Mouse (Mus musculus) gastrocnemius, adult 2 months (tissue): Measurements from ENCODE around the gene Ndufc1. TPM values are rescaled to one million over a fixed set of nuclear protein-coding genes. Genes with fewer than 3 reads are reported as not detected.
A peak's percentile ranks its signal among the peaks of the same experiment; 100 is the strongest.
"Not testable (repeated sequence)": the region's sequence is repeated elsewhere in the genome, so short reads cannot be mapped to it uniquely, and the experiment has no call there.

Experiments
- DNase-seq: peaks from one replicate; pipeline ENCODE4 v3.0.0; 2022
- H3K27ac ChIP-seq: fragments of 200-600 bp; 2 replicates; pipeline ENCODE4 v1.8.1; 2022; ENCODE audit warnings: mild to moderate bottlenecking
- H3K4me3 ChIP-seq: fragments of 200-600 bp; 2 replicates; pipeline ENCODE4 v1.8.1; 2022; ENCODE audit warnings: mild to moderate bottlenecking, moderate library complexity
- CTCF ChIP-seq: fragments of 200-600 bp; IDR thresholded peaks from 2 replicates; pipeline ENCODE4 v1.8.1; 2022; ENCODE audit warnings: antibody characterized with exemption, mild to moderate bottlenecking, moderate library complexity
- intact Hi-C: fragments of 180-260 bp; cut with DNase I; formaldehyde crosslinking; loops from one replicate; pipeline ENCODE4 v1.15.1; 2025
- long read RNA-seq, 2 experiments: library from polyadenylated mRNA; stranded (forward); transcript quantifications; one replicate each; pipeline ENCODE4 v2.0.0; 2021
- total RNA-seq, 2 experiments: library from RNA; stranded (reverse); gene quantifications; 2 replicates each; pipeline ENCODE4 v1.2.3; 2021

Gene Ndufc1
- total RNA-seq, result 1,000 to 10,000 TPM; 1,007 to 1,209 TPM
- long read RNA-seq, experiment 1, transcript Ndufc1-201 (4 exons, 1,249 nt), result major isoform, 779 of 800 reads
- long read RNA-seq, experiment 1, partial matches to known transcripts, result 6 of 800 reads
- long read RNA-seq, experiment 1, other reads (novel, unspliced or antisense), result 10 of 800 reads
- long read RNA-seq, experiment 2, transcript Ndufc1-201 (4 exons, 1,249 nt), result major isoform, 828 of 846 reads
- long read RNA-seq, experiment 2, partial matches to known transcripts, result 5 of 846 reads
- long read RNA-seq, experiment 2, other reads (novel, unspliced or antisense), result 9 of 846 reads

DNA sequence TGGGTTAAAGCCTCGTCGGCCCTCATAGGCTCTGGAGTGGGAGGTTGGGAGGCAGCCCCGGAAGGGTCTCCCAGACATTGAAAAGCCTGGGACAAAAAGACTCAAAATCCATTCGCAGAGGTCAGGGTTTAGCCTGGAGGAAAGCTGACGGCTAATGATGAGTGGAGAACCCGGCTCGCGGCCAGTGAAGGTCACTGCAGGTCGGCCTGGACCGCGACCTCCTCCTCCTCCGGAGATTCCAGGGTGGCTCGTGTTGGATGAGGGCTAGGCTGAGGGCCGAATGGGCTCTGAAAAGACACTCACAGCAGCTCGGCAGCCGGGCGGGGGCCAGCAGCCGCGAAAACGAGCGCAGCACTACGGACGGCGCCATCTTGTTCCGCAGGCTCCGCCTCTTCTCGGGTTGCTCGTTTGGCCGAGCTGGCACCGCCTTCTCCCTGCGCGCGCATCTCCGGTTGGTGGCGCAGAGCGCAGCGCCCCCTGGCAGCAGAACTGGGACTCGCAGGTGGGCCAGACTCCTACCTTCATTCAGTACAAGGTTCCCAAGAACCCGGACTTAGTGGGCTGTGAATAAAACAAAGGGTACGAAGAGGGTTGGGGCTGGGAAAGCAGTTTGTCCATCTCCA lies at the start of gene Ndufc1:
TSS of gene Ndufc1 (minus strand) at position 428 of the 623 bp plus-strand sequence.
- DNase-seq, result peak; percentile 99
- H3K4me3 ChIP-seq, result peak within 1 kb of the TSS; percentile 71
- peak; percentile 99 for TF ChIP-seq CTCF
- intact Hi-C loops, result loop anchor here (2.0 to 5.0 kb wide), 2 partner anchors 34 to 176 kb away; no protein-coding TSS in a partner anchor
- peak within 1 kb of the TSS; percentile 100 for H3K27ac ChIP-seq

- TF ChIP-seq CTCF, result no peak
- DNase-seq, result no peak
- intact Hi-C loops, result no loop called here
- Histone ChIP-seq H3K4me3 (no peak overlapping the region), H3K27ac (no peak overlapping the region)
These were observed 26.2 kb upstream of the Ndufc1 start for GRCm38 (mm10) chr3:51434871-51435595.

- H3K4me3 ChIP-seq, DNase-seq, intact Hi-C loops, H3K27ac ChIP-seq: not testable (repeated sequence)
- peak; percentile 14; the same call in 1 of the 2 replicates for TF ChIP-seq CTCF
These were observed 25.6 kb upstream of the Ndufc1 start for GRCm38 (mm10) chr3:51434364-51434763.

DNA sequence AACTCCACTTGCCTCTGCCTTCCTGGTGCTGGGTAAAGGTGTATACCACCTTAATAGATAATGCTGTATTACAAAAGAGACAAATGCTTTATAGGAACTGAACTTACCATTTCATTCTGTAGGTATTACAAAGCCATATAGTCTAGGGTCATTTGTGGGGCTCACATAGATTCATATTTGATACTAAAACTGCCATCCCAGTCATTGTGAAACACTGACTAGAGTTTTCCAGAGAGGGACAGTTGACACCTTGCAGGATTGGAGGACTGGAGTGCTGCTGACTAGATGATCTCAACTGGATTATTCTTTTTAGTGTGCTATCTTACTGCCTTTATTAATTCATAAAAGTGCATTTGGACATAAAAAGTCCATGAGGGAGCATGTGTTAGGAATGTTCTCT lies 16.6 kb upstream of the Ndufc1 start:
- no peak for TF ChIP-seq CTCF
- intact Hi-C loops, result no loop called here
- no peak for DNase-seq
- Histone ChIP-seq H3K27ac (no peak overlapping the region), H3K4me3 (no peak overlapping the region)

GRCm38 (mm10) chr3:51421921-51422320 lies 13.1 kb upstream of the Ndufc1 start:
- no peak overlapping the region for H3K27ac ChIP-seq
- DNase-seq, result no peak
- TF ChIP-seq CTCF, result no peak
- intact Hi-C loops, result no loop called here
- no peak overlapping the region for H3K4me3 ChIP-seq

DNA sequence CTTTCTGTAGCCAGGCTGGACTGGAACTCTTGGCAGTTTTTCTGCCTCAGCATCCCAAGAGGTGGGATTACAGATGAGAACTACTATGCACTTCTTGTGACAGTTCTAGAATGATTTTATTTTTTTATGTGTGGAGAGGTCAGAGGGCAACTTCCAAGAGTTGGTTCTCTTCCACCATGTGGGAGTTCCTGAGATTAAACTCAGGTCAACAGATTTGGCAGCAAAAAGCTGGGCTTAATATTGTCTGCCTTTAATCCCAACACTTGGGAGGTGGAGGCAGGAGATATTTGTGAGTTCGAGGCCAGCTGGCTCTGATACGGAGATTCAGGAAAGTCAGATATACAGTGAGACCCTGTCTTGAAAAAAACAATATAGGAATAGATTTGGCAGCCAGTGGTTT lies 9.2 kb upstream of the Ndufc1 start:
- Histone ChIP-seq H3K27ac (peak overlapping the region; percentile 98), H3K4me3 (peak overlapping the region; percentile 80)
- no peak for TF ChIP-seq CTCF
- intact Hi-C loops, result no loop called here
- no peak for DNase-seq

DNA sequence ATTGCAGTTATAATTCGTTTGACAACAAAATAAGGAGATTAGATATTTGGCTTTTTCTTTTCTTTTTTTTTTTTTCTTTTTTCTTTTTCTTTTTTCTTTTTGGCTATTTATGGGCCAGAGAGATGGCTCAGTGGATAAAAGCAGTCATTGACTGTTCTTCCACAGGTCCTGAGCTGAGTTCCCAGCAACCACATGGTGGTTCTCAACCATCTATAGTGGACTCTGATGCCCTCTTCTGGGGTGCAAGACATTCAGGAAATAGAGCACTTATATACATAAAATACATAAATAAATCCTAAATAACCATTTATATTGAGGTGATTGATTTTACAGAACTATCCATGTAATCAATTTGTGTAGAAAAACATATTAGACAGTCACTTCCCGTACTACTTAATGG lies 8.7 kb upstream of the Ndufc1 start:
- Histone ChIP-seq H3K4me3 (peak overlapping the region; percentile 80), H3K27ac (peak overlapping the region; percentile 98)
- no peak for TF ChIP-seq CTCF

GRCm38 (mm10) chr3:51417135-51417458 lies 8.3 kb upstream of the Ndufc1 start:
- Histone ChIP-seq H3K27ac (peak overlapping the region; percentile 98), H3K4me3 (peak overlapping the region; percentile 80)
- DNase-seq, result no peak
- intact Hi-C loops, result no loop called here
- TF ChIP-seq CTCF, result no peak

More for the DNA sequence above, 8.7 kb upstream of the Ndufc1 start:
- no peak for DNase-seq
- intact Hi-C loops, result no loop called here

DNA sequence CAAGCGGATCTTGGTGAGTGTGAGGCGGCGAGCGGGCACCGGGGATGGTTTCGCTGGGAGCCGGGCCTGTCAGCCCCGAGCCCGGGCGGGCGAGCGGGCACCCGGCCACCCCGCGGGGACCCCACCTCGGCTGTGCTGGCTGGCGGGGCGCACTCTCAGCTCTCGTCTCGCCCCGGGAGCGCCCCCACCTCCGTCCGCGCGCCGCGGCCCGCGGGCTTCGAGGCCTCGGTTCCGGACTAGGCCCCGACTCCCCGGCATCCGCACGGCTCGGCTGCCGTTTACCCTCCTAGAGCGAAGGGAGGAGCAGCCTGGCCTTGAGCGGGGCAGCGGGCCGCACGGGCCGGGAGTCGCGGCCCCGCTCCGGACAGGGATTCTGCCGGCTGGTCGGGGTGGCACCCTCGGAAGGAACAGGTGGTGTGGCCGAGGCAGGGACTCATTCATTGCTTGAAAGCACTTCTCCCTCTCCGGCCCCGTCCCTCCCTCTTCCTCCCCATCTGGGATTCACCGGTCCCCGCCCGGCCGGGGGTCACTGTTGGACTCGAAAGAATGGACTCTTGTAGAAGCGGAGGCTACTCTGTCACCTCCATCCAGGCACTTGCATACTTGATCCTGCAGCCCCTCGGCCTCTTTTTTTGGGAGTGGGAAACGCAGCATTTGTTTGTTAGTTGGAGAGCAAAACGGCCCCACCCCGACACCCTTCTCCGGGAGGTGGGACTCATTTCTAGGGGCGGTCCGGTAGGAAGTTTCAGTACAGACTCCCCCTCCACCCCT lies 7.8 kb upstream of the Ndufc1 start:
- TF ChIP-seq CTCF, result no peak
- peak; percentile 71 for DNase-seq
- Histone ChIP-seq H3K27ac (peak overlapping the region; percentile 98), H3K4me3 (peak overlapping the region; percentile 80)
- intact Hi-C loops, result no loop called here

DNA sequence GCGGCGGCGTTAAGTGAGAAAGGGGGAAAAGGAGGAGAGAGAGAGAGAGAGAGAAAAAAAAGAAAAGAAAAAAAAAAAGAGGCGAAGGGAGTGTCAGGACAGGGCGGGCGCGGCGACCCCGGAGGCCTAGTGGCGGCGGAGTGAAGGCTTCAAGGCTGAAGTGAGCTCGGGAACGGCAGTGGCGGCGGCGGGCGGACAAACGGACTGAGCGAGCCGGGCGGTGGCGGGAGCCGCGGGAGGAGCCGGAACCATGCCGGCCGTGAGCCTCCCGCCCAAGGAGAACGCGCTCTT lies 7.2 kb upstream of the Ndufc1 start:
- Histone ChIP-seq H3K4me3 (peak overlapping the region; percentile 80), H3K27ac (peak overlapping the region; percentile 98)
- TF ChIP-seq CTCF, result 0 out of 2 replicates have a peak, but pooled peaks have one; percentile 6
- intact Hi-C loops, result no loop called here
- no peak for DNase-seq

- peak within 1 kb of the TSS; percentile 80 for H3K4me3 ChIP-seq
- intact Hi-C loops, result no loop called here
- no peak for TF ChIP-seq CTCF
- peak within 1 kb of the TSS; percentile 98 for H3K27ac ChIP-seq
- DNase-seq, result peak; percentile 99
These were observed 6.6 kb upstream of the Ndufc1 start, which contains the start of gene Naa15 for GRCm38 (mm10) chr3:51415098-51416072. Gene Naa15, plus strand, starts transcription at chr3:51415148.
